9 mouse cellular contexts compared by ENCODE assay signal in the genomic region with DNA sequence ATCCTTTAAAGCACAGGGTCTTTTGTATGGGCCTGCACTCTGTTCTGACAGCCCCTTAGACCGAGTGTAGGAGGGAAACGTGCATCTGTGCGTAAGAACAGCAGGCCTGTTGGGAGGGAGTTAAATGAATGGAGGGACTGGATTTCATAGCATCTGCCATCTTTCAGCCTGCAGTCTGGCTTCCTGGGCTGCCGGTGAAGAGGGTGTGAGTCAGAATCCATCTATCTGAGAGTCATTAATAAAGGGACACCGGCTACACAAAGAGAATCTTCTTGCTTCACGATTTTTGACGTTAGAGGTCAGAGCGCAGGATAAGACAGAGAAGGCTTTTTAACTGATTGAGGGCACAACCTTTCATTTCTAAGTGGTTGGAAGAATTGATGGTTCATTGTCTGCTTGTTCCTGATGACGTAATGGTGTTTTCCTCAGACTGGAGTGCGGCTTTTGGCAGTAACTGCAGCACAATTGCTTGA. TPM values are rescaled to one million over a fixed set of nuclear protein-coding genes. Genes with fewer than 3 reads are reported as not detected.
DNase-seq lines count a peak whose midpoint lies in the region; ATAC-seq and TF ChIP-seq lines count a peak whose summit lies in the region.
"Had no signal": no experiment of that assay in that cellular context is flagged by ENCODE, and none has a peak within 500 bp of the region (broad histone marks: within the 10 kb centered on the region; RNA-seq: fewer than 3 reads in every experiment).

No protein-coding gene starts in this region.

- H3K9ac ChIP-seq in hindbrain, postnatal 0 days (replicated peaks; ENCODE audit: low read length), result no peak overlapping the region

- no peaks in the 10 kb centered on the region for H3K27me3 ChIP-seq in testis, adult 2 months (ENCODE audit: control insufficient read depth, insufficient read depth, low read length)
- H3K27me3 ChIP-seq in hindbrain, postnatal 0 days (ENCODE audit: insufficient read depth, low read length), result no peaks in the 10 kb centered on the region
- H3K27me3 ChIP-seq: megakaryocyte, embryonic 14.5 days had no signal

- intact Hi-C loops in heart, postnatal 14 days (cut with DNase I), result no loop called here

- TF ChIP-seq CTCF in testis, adult 2 months (IDR thresholded peaks at IDR 0.05; ENCODE audit: control insufficient read depth, insufficient read depth, insufficient replicate concordance, low read depth, low read length), result no peak
- TF ChIP-seq CTCF in hindbrain, postnatal 0 days (IDR thresholded peaks at IDR 0.05; ENCODE audit: low read depth), result no peak

- TF ChIP-seq POLR2A in testis, adult 2 months (IDR thresholded peaks at IDR 0.05; ENCODE audit: control insufficient read depth, low read depth, low read length), result no peak

- H3K4me1 ChIP-seq in testis, adult 2 months (ENCODE audit: control insufficient read depth, insufficient read depth, low read length), result no peaks in the 10 kb centered on the region; the same call in 1 of the 2 replicates
- no peaks in the 10 kb centered on the region for H3K4me1 ChIP-seq in hindbrain, postnatal 0 days (ENCODE audit: insufficient read depth, low read length)

- no peaks in the 10 kb centered on the region for H3K36me3 ChIP-seq in testis, adult 2 months (ENCODE audit: control insufficient read depth, insufficient read depth, low read length)
- no peaks in the 10 kb centered on the region for H3K36me3 ChIP-seq in hindbrain, postnatal 0 days (ENCODE audit: insufficient read depth, low read length)

- ATAC-seq in frontal cortex, adult (ENCODE audit: low TSS enrichment), result peak; percentile 39
- peak; percentile 64 for ATAC-seq in hindbrain, postnatal 0 days

- H3K4me2 ChIP-seq in hindbrain, postnatal 0 days (ENCODE audit: low read depth, low read length), result peak overlapping the region; percentile 21

- peak overlapping the region; percentile 50; the same call in 1 of the 2 replicates for H3K27ac ChIP-seq in testis, adult 2 months (ENCODE audit: control insufficient read depth, insufficient read depth, low read depth, low read length)
- peak overlapping the region; percentile 77 for H3K27ac ChIP-seq in hindbrain, postnatal 0 days

- H3K4me3 ChIP-seq in testis, adult 2 months (ENCODE audit: control insufficient read depth, low read depth, low read length), result peak overlapping the region; percentile 81
- H3K4me3 ChIP-seq in hindbrain, postnatal 0 days (ENCODE audit: low read length), result no peak overlapping the region
- H3K4me3 ChIP-seq: megakaryocyte, embryonic 14.5 days had no signal

- DNase-seq in frontal cortex, postnatal 10 days (ENCODE audit: low spot score in 2 of 2), result no peak
- DNase-seq in testis, postnatal 14 days (ENCODE audit: low spot score), result no peak
- peak; percentile 35 for DNase-seq in hindbrain, postnatal 0 days (ENCODE audit: low spot score)
- no peak for DNase-seq in thymus, postnatal 4 days
- no peak for DNase-seq in heart, postnatal 14 days
- DNase-seq in lung, postnatal 4 days, result no peak

- 32% methylated on average over 10 of the region's 10 CpGs for WGBS in hindbrain, postnatal 0 days

- no peaks in the 10 kb centered on the region for H3K9me3 ChIP-seq in hindbrain, postnatal 0 days (ENCODE audit: low read length)
- H3K9me3 ChIP-seq: megakaryocyte, embryonic 14.5 days had no signal

RNA-seq across cellular contexts. Expression of gene Clasp1, which starts 46.2 kb away (rescaled TPM):
- 32.6 and 33.1 TPM in 2 replicates for polyA plus RNA-seq in testis, adult 2 months (2012; rRNA removed)
- 126 and 133 TPM in 2 replicates for total RNA-seq in hindbrain, postnatal 0 days (2014; rRNA removed)
- 63.2 and 65.8 TPM in 2 replicates for polyA plus RNA-seq in hindbrain, postnatal 0 days (2015; fragmentation: Nextera tagmentation; extraction: Ambion mirVana)
- total RNA-seq in heart, postnatal 14 days (2021), result 100 to 1,000 TPM; 290 to 301 TPM
